Comparison of ENCODE assay signal across 8 mouse cellular contexts in the genomic region with DNA sequence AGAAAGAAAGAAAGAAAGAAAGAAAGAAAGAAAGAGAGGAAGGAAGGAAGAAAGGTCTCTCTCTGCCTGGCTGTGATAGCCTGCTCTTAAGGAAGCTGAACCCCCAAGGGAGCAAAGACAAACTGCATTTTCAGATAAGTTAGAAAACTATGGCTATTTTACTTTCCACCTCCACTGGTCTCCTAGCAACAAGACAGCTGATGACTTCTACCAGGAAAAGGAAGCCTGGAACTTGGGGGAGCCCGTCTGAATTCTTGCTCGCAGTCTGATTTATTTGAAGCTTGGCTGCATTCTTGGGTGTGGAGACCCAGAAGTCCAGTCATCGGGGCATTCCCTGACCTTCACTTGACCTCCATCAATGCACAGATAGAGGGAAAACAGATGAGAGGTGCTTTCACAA.
A peak's percentile ranks its signal among the peaks of the same experiment; 100 is the strongest.
DNase-seq lines count a peak whose midpoint lies in the region; ATAC-seq lines count a peak whose summit lies in the region.

No protein-coding gene starts in this region.

- H3K36me3 ChIP-seq in hindbrain, embryonic 16.5 days (ENCODE audit: control insufficient read depth, insufficient read depth, low read length) = no peaks in the 10 kb centered on the region
- no peaks in the 10 kb centered on the region for H3K36me3 ChIP-seq in hindbrain, embryonic 13.5 days
- H3K36me3 ChIP-seq in heart, embryonic 16.5 days (ENCODE audit: control insufficient read depth, insufficient read depth) = no peaks in the 10 kb centered on the region

- H3K4me3 ChIP-seq in hindbrain, embryonic 16.5 days (ENCODE audit: low read length) = no peak overlapping the region
- no peak overlapping the region for H3K4me3 ChIP-seq in hindbrain, embryonic 13.5 days
- peak overlapping the region; percentile 34; the same call in 1 of the 2 replicates for H3K4me3 ChIP-seq in heart, embryonic 16.5 days (ENCODE audit: low read length)

- no peaks in the 10 kb centered on the region for H3K4me1 ChIP-seq in hindbrain, embryonic 16.5 days (ENCODE audit: control insufficient read depth, insufficient read depth, low read depth, low read length)
- H3K4me1 ChIP-seq in hindbrain, embryonic 13.5 days (replicated peaks) = peaks cover 12% of the 10 kb centered on the region
- peaks cover 12% of the 10 kb centered on the region for H3K4me1 ChIP-seq in heart, embryonic 16.5 days (ENCODE audit: control insufficient read depth, insufficient read depth, low read length)

- H3K4me2 ChIP-seq in hindbrain, embryonic 16.5 days (ENCODE audit: low read length) = no peak overlapping the region
- no peak overlapping the region for H3K4me2 ChIP-seq in hindbrain, embryonic 13.5 days
- H3K4me2 ChIP-seq in heart, embryonic 16.5 days (ENCODE audit: low read depth, low read length) = peak overlapping the region; percentile 57

- no peaks in the 10 kb centered on the region for H3K9me3 ChIP-seq in hindbrain, embryonic 16.5 days (ENCODE audit: control insufficient read depth, low read length)
- H3K9me3 ChIP-seq in hindbrain, embryonic 13.5 days = no peaks in the 10 kb centered on the region
- no peaks in the 10 kb centered on the region for H3K9me3 ChIP-seq in heart, embryonic 16.5 days (replicated peaks; ENCODE audit: control insufficient read depth, low read length)

- H3K9ac ChIP-seq in hindbrain, embryonic 16.5 days (ENCODE audit: low read depth, low read length) = no peak overlapping the region
- H3K9ac ChIP-seq in hindbrain, embryonic 13.5 days = no peak overlapping the region
- H3K9ac ChIP-seq in heart, embryonic 16.5 days (ENCODE audit: low read length) = 0 out of 2 replicates have a peak overlapping the region, but pooled peaks have one; percentile 22

- ATAC-seq in hindbrain, embryonic 16.5 days = 0 out of 2 replicates have a peak, but pooled peaks have one; percentile 50
- no peak for ATAC-seq in hindbrain, embryonic 13.5 days (ENCODE audit: low FRiP score)
- ATAC-seq in heart, embryonic 16.5 days (replicated peaks; ENCODE audit: extremely low read depth, insufficient read depth, low FRiP score) = peak; percentile 61; the same call in 1 of the 2 replicates

- no peak overlapping the region for H3K27ac ChIP-seq in hindbrain, embryonic 16.5 days (ENCODE audit: low read depth, low read length)
- H3K27ac ChIP-seq in hindbrain, embryonic 13.5 days = no peak overlapping the region
- peak overlapping the region; percentile 79 for H3K27ac ChIP-seq in heart, embryonic 16.5 days (ENCODE audit: low read length)

- no peaks in the 10 kb centered on the region for H3K27me3 ChIP-seq in hindbrain, embryonic 16.5 days (replicated peaks; ENCODE audit: control insufficient read depth, insufficient read depth, low read length)
- H3K27me3 ChIP-seq in hindbrain, embryonic 13.5 days = no peaks in the 10 kb centered on the region
- no peaks in the 10 kb centered on the region for H3K27me3 ChIP-seq in heart, embryonic 16.5 days (ENCODE audit: control insufficient read depth, insufficient read depth, low read length)

- WGBS in hindbrain, embryonic 16.5 days = 15% methylated on average over 3 of the region's 3 CpGs
- WGBS in hindbrain, embryonic 13.5 days = 18% methylated on average over 3 of the region's 3 CpGs
- 12% methylated on average over 3 of the region's 3 CpGs for WGBS in heart, embryonic 16.5 days

- DNase-seq in 416B (ENCODE audit: low read depth) = peak; percentile 9
- DNase-seq in brain, embryonic 18.5 days (ENCODE audit: low read depth, low spot score) = peak; percentile 16
- peak; percentile 3 for DNase-seq in retina, postnatal 1 day
- DNase-seq in layer of hippocampus, adult 8-10 months (ENCODE audit: low spot score in 2 of 2) = no peak
- DNase-seq in cerebellum, adult 9-11 months = no peak

Comparison
In these comparisons a context has a peak if more than half of its experiments do, and no peak if none do; other contexts are left out.
1. DNase-seq: peak in 416B (single experiment), brain, embryonic 18.5 days (single experiment) and retina, postnatal 1 day (single experiment); none in layer of hippocampus, adult 8-10 months (0 of 2) and cerebellum, adult 9-11 months (single experiment).